Mouse (Mus musculus): Measurements from ENCODE around the gene Ptpn1. TPM values are rescaled to one million over a fixed set of nuclear protein-coding genes. Genes with fewer than 3 reads are reported as not detected.
A peak's percentile ranks its signal among the peaks of the same experiment; 100 is the strongest.

Ptpn1 gene
- total RNA-seq (2022) = 10 to 100 TPM; 10.6 to 16.5 (median 14.9) TPM

DNA sequence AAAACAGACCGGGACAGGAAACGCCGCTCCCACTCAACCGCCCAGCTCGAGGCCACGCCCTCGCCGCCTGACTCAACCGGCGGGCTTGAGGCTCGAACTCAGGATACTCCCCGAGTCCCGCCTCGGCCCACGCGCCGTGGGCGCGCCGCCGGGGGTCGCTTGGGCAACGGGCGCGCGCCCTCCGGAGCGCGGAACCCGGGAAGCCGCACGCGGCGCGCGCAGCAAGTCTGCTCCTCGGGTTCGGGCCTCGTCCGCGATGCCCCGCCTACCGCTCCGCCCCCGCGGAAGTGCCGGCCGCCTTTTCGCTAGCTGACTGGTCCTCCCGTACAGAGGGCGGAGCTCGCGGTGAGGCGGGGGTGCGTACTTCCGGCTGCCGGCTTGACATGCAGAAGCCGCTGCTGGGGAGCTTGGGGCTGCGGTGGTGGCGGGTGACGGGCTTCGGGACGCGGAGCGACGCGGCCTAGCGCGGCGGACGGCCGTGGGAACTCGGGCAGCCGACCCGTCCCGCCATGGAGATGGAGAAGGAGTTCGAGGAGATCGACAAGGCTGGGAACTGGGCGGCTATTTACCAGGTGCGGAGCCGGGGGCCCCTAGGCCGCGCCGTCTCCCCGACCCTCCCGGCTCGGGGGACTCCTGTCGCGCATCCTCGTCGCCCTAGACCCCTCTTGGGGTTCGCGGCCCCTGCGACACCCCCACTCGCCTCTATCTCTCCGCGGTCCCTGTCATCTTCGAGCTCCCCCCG, at the start of gene Ptpn1:
Gene Ptpn1, plus strand, starts transcription at position 73 of the 742 bp plus-strand sequence.
- peak; percentile 95 to 96 for DNase-seq (ENCODE audit: low spot score in 2 of 2)

- DNase-seq (ENCODE audit: low spot score in 2 of 2) = no peak
Measured at GRCm38 (mm10) chr2:167886485-167886884, 45.4 kb upstream of the Ptpn1 start.

GRCm38 (mm10) chr2:167887516-167888347, 44.1 kb upstream of the Ptpn1 start:
- DNase-seq (ENCODE audit: low spot score in 2 of 2) = no peak

- no peak for DNase-seq (ENCODE audit: low spot score in 2 of 2)
Measured at GRCm38 (mm10) chr2:167888834-167889233, 43.0 kb upstream of the Ptpn1 start.

DNA sequence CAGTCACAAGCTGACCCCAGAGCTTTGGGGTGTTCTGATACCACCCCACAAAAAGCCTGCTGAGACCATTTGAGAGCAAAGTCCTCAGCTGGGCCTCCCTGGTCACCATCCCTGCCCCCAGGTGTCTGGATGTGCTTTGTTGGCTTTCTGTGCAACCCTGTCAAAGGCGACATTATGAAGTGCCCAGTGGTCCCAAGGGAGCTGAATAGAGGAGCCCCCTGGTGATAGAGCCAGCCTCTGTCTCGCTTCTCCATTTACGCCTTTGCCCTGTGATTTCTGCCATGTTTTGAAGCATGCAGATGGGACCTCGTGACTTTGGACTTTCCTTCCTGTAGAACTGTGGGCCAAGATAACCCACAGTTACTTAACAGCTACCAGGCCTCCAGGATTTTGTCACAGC, 42.0 kb upstream of the Ptpn1 start:
- DNase-seq (ENCODE audit: low spot score in 2 of 2) = no peak

- DNase-seq (ENCODE audit: low spot score in 2 of 2) = peak; percentile 35 to 55
Measured at GRCm38 (mm10) chr2:167891908-167892307, 39.9 kb upstream of the Ptpn1 start.

- no peak for DNase-seq (ENCODE audit: low spot score in 2 of 2)
Measured at GRCm38 (mm10) chr2:167893680-167894079, 38.2 kb upstream of the Ptpn1 start.

- peak; percentile 70 to 72 for DNase-seq (ENCODE audit: low spot score in 2 of 2)
Measured at GRCm38 (mm10) chr2:167894948-167895372, 36.9 kb upstream of the Ptpn1 start.

GRCm38 (mm10) chr2:167897896-167898295, 34.0 kb upstream of the Ptpn1 start:
- no peak for DNase-seq (ENCODE audit: low spot score in 2 of 2)

GRCm38 (mm10) chr2:167899989-167900421, 31.9 kb upstream of the Ptpn1 start:
- DNase-seq (ENCODE audit: low spot score in 2 of 2) = no peak

- DNase-seq (ENCODE audit: low spot score in 2 of 2) = no peak
Measured at GRCm38 (mm10) chr2:167902116-167902703, 29.6 kb upstream of the Ptpn1 start.

DNA sequence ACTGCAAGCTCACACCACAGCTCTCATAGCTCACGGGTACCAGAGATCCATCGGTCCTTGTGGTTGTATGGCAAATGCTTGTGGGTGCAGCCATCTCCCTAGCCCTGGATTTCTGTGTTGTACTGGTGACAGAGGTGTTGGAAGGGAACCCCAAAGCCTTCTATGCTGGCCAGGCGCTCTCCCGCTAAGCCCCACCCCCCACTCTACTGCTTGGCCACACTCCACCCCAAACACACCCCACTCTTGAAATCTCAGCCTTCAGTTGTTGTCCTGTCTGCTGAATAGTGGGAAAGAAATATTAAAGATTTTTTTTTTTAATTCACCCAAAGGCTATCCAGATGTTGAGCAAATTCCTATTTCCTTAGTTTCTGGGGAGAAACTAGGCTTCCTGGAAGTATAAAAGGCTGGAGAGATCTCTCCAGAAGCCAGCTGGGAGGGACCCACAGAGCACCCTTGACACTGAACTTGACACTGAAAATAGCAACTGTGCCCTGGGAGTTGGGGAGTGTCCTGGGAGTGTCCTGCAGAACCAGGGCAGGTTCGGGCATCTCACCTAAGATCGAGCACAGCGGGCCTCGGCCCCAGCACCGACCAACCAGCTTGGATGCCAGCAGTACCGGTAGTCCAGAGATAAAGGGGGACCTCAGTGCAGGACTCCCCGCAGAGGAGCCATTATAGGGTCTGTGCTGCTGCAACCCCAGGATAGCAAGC, 28.5 kb upstream of the Ptpn1 start:
- peak in 1 of 2 experiments; percentile 2 for DNase-seq (ENCODE audit: low spot score in 2 of 2)

- no peak for DNase-seq (ENCODE audit: low spot score in 2 of 2)
Measured at GRCm38 (mm10) chr2:167904621-167905367, 27.1 kb upstream of the Ptpn1 start.

DNA sequence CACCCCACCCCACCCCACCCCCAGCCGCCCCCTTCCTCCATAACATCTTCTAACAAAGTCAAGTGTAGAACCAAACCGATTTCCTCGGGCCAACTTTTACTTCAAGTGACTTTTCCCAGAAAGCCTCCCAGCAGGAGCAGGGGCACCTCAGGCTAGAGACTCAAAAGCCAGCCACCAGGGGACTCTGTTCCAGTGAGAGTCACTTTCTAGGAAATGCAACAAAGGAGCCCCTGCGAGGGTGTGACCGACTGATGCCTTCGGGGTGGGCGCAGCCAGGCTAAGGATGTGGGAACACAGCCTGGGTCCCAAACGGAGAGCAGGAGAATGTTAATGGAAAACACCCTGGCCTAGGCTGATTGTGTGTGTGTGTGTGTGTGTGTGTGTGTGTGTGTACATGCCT, 26.3 kb upstream of the Ptpn1 start:
- DNase-seq (ENCODE audit: low spot score in 2 of 2) = no peak

- DNase-seq (ENCODE audit: low spot score in 2 of 2) = no peak
Measured at GRCm38 (mm10) chr2:167906729-167907128, 25.1 kb upstream of the Ptpn1 start.

DNA sequence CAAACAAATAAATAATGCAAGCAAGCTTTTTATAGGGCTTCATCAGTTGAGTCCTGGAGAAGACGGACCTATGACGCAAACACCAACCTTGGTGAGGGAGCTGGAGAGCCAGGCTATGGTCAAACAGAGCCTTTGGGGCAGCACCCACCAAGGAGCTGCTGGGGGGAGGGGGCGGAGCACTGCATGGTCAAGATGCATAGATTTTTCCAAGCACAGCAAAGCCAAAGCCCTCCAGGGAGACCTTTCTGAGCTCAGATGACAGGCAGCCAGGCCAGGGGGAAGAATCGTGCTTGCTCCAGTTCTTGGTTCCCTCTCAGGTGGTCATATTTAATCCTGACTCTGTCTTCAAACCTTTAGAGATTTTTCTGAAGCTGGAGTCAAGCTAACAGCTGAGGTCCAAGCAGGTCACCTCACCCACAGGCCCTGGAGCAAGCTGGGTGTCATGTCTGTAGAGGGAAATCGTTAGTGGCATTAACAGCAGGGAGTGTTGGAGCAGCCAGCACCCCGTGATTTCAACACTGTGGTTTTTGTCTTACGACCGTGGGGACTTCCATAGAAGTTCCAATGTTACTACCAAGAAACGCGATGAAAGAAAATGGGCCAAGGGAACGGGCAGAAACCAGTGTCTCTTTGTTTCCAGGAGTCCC, 22.2 kb upstream of the Ptpn1 start:
- DNase-seq (ENCODE audit: low spot score in 2 of 2) = no peak

GRCm38 (mm10) chr2:167910178-167910540, 21.7 kb upstream of the Ptpn1 start:
- DNase-seq (ENCODE audit: low spot score in 2 of 2) = no peak

DNA sequence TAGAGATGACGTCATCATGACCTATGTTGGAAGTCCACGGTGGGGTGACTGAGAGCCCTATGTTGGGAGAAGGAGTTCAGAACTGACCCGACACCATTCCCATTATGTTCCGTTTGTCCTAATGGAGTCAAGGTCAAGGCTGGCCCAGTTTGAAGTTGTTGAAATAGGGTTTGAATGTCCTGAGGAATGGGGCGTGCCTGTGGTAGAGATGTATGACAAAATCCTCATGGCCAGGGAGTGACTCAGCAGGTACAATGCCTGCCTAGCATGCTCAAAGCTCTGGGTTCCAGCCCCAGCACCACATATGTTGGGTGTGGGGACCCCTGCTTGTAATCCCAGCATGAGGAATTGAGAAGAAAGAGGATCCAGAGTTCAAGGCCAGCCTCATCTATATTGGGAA, 20.3 kb upstream of the Ptpn1 start:
- DNase-seq (ENCODE audit: low spot score in 2 of 2) = no peak

- peak in 1 of 2 experiments; percentile 44 for DNase-seq (ENCODE audit: low spot score in 2 of 2)
Measured at GRCm38 (mm10) chr2:167919081-167919480, 12.8 kb upstream of the Ptpn1 start.

DNA sequence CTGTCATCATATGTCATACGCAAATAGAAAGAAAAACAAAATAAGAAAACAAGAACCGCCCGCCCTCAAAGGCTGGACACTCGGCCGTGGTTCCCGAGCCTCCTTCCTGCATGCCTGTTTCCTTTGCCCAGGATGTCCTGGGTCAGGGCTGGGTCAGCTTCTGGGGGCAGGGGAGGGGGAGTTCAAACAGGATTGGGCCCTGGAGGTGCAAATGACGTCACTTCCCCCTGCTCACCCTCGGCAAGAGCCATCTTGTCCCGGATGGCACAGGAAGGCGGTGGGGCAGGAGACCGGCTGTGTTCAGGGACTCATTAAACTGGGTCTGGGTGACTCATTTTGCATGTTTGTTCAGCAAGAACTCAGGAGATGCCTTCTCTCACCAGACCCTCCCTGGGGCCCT, 11.8 kb upstream of the Ptpn1 start:
- DNase-seq (ENCODE audit: low spot score in 2 of 2) = no peak
